Mouse (Mus musculus) retina, embryonic 14.5 days (tissue): ENCODE data around the gene Rps28.

Experiments
- DNase-seq: peaks from one replicate; pipeline ENCODE4 v3.0.0-alpha.2; 2015; ENCODE audit warnings: low spot score

Gene Rps28

GRCm38 (mm10) chr17:33811142-33811516, 13.2 kb downstream of the Rps28 start:
- no peak for DNase-seq

GRCm38 (mm10) chr17:33810334-33811141, 13.8 kb downstream of the Rps28 start, which contains the start of gene Kank3:
Kank3 (plus strand) TSS chr17:33810519.
- peak; percentile 96 for DNase-seq

- DNase-seq: no peak
Observed at GRCm38 (mm10) chr17:33808192-33808591, 16.2 kb downstream of the Rps28 start.

GRCm38 (mm10) chr17:33807181-33807888, 17.0 kb downstream of the Rps28 start:
- no peak for DNase-seq

GRCm38 (mm10) chr17:33804745-33805144, 19.6 kb downstream of the Rps28 start:
- DNase-seq: no peak

- DNase-seq: no peak
Observed at GRCm38 (mm10) chr17:33804205-33804604, 20.2 kb downstream of the Rps28 start.

- peak; percentile 44 for DNase-seq
Observed at GRCm38 (mm10) chr17:33802221-33802620, 22.1 kb downstream of the Rps28 start.

GRCm38 (mm10) chr17:33799277-33799676, 25.1 kb downstream of the Rps28 start:
- DNase-seq: no peak

GRCm38 (mm10) chr17:33798306-33798705, 26.1 kb downstream of the Rps28 start:
- no peak for DNase-seq

- DNase-seq: no peak
Observed at GRCm38 (mm10) chr17:33788732-33789131, 35.6 kb downstream of the Rps28 start.

- no peak for DNase-seq
Observed at GRCm38 (mm10) chr17:33786375-33786774, 38.0 kb downstream of the Rps28 start.

GRCm38 (mm10) chr17:33784939-33785338, 39.4 kb downstream of the Rps28 start:
- no peak for DNase-seq

GRCm38 (mm10) chr17:33783408-33783807, 41.0 kb downstream of the Rps28 start:
- DNase-seq: no peak

GRCm38 (mm10) chr17:33782067-33782466, 42.3 kb downstream of the Rps28 start:
- DNase-seq: no peak

- peak; percentile 74 for DNase-seq
Observed at GRCm38 (mm10) chr17:33781124-33781977, 43.0 kb downstream of the Rps28 start, which contains the start of gene Angptl4. Angptl4 (minus strand) TSS chr17:33781830.

GRCm38 (mm10) chr17:33780431-33780830, 43.9 kb downstream of the Rps28 start:
- no peak for DNase-seq

- DNase-seq: no peak
Observed at GRCm38 (mm10) chr17:33779967-33780295, 44.4 kb downstream of the Rps28 start.

- DNase-seq: no peak
Observed at GRCm38 (mm10) chr17:33779271-33779966, 44.9 kb downstream of the Rps28 start.

- no peak for DNase-seq
Observed at GRCm38 (mm10) chr17:33775287-33775686, 49.1 kb downstream of the Rps28 start.

- DNase-seq: no peak
Observed at GRCm38 (mm10) chr17:33774573-33775155, 49.7 kb downstream of the Rps28 start.

GRCm38 (mm10) chr17:33773871-33774572, 50.3 kb downstream of the Rps28 start:
- DNase-seq: no peak
